Mouse (Mus musculus) heart, adult 2 months (tissue): Measurements from ENCODE around the gene Ccdc185.

ENCODE experiments used
- CTCF ChIP-seq: fragments of 200-600 bp; IDR thresholded peaks from 2 replicates; pipeline ENCODE4 v1.8.1; 2022; ENCODE audit warnings: antibody characterized with exemption, mild to moderate bottlenecking, moderate library complexity
- EP300 ChIP-seq: fragments of 200-500 bp; IDR thresholded peaks from 2 replicates; pipeline ENCODE4 v1.6.1; 2011; ENCODE audit warnings: low read depth, low read length, control low read depth; ENCODE audit not compliant: insufficient read depth

DNA sequence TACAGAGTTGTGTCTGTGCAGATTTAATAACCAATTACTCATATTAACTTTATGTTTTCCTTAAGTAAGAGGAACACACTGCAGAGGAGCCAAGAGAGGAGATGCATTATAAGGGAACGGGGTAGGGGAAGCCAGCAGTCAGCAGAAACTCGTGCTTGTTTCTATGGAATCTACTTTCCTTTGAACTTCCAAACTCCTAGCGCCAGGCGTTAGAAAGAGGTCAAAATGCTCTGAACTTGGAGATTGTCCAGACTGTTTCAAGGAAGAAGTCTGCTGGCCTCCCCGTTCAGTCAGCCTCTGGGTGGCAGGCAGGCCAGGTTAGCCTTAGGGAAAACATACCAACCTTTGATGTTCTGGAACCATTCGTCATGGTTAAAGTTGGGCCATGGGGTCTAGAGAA lies 39.9 kb upstream of the Ccdc185 start:
- TF ChIP-seq CTCF, result no peak
- no peak for TF ChIP-seq EP300
